Mouse (Mus musculus): ENCODE measurements around the gene Pxdc1.

Gene Pxdc1

GRCm38 (mm10) chr13:34650953-34651352 lies 2.3 kb downstream of the Pxdc1 start:
- DNase-seq: peak; percentile 29 to 48

- DNase-seq: no peak
Measured at GRCm38 (mm10) chr13:34650371-34650770, 2.9 kb downstream of the Pxdc1 start.

GRCm38 (mm10) chr13:34647751-34648150 lies 5.5 kb downstream of the Pxdc1 start:
- no peak for DNase-seq

- no peak for DNase-seq
Measured at GRCm38 (mm10) chr13:34647221-34647620, 6.1 kb downstream of the Pxdc1 start.

GRCm38 (mm10) chr13:34646240-34646750 lies 7.0 kb downstream of the Pxdc1 start:
- no peak for DNase-seq

GRCm38 (mm10) chr13:34645519-34645918 lies 7.8 kb downstream of the Pxdc1 start:
- no peak for DNase-seq

- DNase-seq: no peak
Measured at GRCm38 (mm10) chr13:34644401-34644800, 8.9 kb downstream of the Pxdc1 start.

- DNase-seq: no peak
Measured at GRCm38 (mm10) chr13:34643926-34644325, 9.4 kb downstream of the Pxdc1 start.

GRCm38 (mm10) chr13:34642941-34643875 lies 10.1 kb downstream of the Pxdc1 start:
- peak; percentile 81 for DNase-seq

GRCm38 (mm10) chr13:34641066-34641465 lies 12.2 kb downstream of the Pxdc1 start:
- no peak for DNase-seq

- peak; percentile 84 to 87 for DNase-seq
Measured at GRCm38 (mm10) chr13:34635978-34636377, 17.3 kb downstream of the Pxdc1 start.

- DNase-seq: no peak
Measured at GRCm38 (mm10) chr13:34630319-34630718, 23.0 kb downstream of the Pxdc1 start.

- DNase-seq: no peak
Measured at GRCm38 (mm10) chr13:34629741-34630140, 23.5 kb downstream of the Pxdc1 start.

GRCm38 (mm10) chr13:34627446-34627845 lies 25.8 kb downstream of the Pxdc1 start:
- no peak for DNase-seq

GRCm38 (mm10) chr13:34624414-34624813 lies 28.9 kb downstream of the Pxdc1 start:
- no peak for DNase-seq

GRCm38 (mm10) chr13:34612402-34612801 lies 40.9 kb downstream of the Pxdc1 start:
- DNase-seq: no peak

- DNase-seq: no peak
Measured at GRCm38 (mm10) chr13:34609711-34610110, 43.6 kb downstream of the Pxdc1 start.

GRCm38 (mm10) chr13:34607079-34607478 lies 46.2 kb downstream of the Pxdc1 start:
- no peak for DNase-seq

- no peak for DNase-seq
Measured at GRCm38 (mm10) chr13:34605884-34606283, 47.4 kb downstream of the Pxdc1 start.

GRCm38 (mm10) chr13:34605206-34605605 lies 48.1 kb downstream of the Pxdc1 start:
- no peak for DNase-seq

GRCm38 (mm10) chr13:34604406-34604805 lies 48.9 kb downstream of the Pxdc1 start:
- DNase-seq: no peak

GRCm38 (mm10) chr13:34602757-34603156 lies 50.5 kb downstream of the Pxdc1 start:
- DNase-seq: no peak

- no peak for DNase-seq
Measured at GRCm38 (mm10) chr13:34596797-34597196, 56.5 kb downstream of the Pxdc1 start.
